Mouse (Mus musculus) forebrain, embryonic 13.5 days (tissue): ENCODE data around the gene Rpl27. TPM values are rescaled to one million over a fixed set of nuclear protein-coding genes. Genes with fewer than 3 reads are reported as not detected.

Experiments
- microRNA-seq: library from miRNA; unstranded; fragments of <30 nt; microRNA quantifications from one replicate; pipeline ENCODE4, GENCODE M21; 2016
- polyA plus RNA-seq: library from polyadenylated mRNA; unstranded; fragments of >200 nt; fragmentation: Nextera tagmentation; extraction: Ambion mirVana; gene quantifications from 2 replicates; pipeline ENCODE4 v1.2.1, GENCODE M21; 2015

Gene Rpl27
- polyA plus RNA-seq, 1 experiment from 2014 or later: 387 TPM

Small RNA genes lying within 50 kb of the gene (microRNA-seq; reads per million reads assigned to microRNA genes)
- not detected for gene Mir6929

Other genes with a start within 250 kb of the Rpl27 start
- gene Ezh1, start 215.8 kb upstream of the Rpl27 start, polyA plus RNA-seq: 12.1 and 13.8 TPM in 2 replicates
- gene Ramp2, start 196.3 kb upstream of the Rpl27 start, polyA plus RNA-seq: 43.9 and 55.3 TPM in 2 replicates
- 92.6 and 109 TPM in 2 replicates for gene Vps25, start 188.6 kb upstream of the Rpl27 start, polyA plus RNA-seq
- gene Wnk4, start 181.7 kb upstream of the Rpl27 start, polyA plus RNA-seq: 4.4 and 4.5 TPM in 2 replicates
- 1.2 and 1.9 TPM in 2 replicates for gene Cntd1, start 163.3 kb upstream of the Rpl27 start, polyA plus RNA-seq
- gene Coa3, start 163.2 kb upstream of the Rpl27 start, polyA plus RNA-seq: 190 and 203 TPM in 2 replicates
- 164 and 175 TPM in 2 replicates for gene Becn1, start 140.0 kb upstream of the Rpl27 start, polyA plus RNA-seq
- 144 and 145 TPM in 2 replicates for gene Psme3, start 126.1 kb upstream of the Rpl27 start, polyA plus RNA-seq
- gene Aoc2, start 117.2 kb upstream of the Rpl27 start, polyA plus RNA-seq: 1.7 and 2.2 TPM in 2 replicates
- gene Aoc3, start 111.7 kb upstream of the Rpl27 start, polyA plus RNA-seq: not detected in 2 replicates
- not detected in 2 replicates for gene G6pc, start 74.7 kb upstream of the Rpl27 start, polyA plus RNA-seq
- gene Aarsd1, start 24.7 kb upstream of the Rpl27 start, polyA plus RNA-seq: 101 and 113 TPM in 2 replicates
- gene Gm27029, start 17.5 kb upstream of the Rpl27 start, polyA plus RNA-seq: 7.6 and 8.0 TPM in 2 replicates
- 24.2 and 26.3 TPM in 2 replicates for gene Rundc1, start 17.2 kb upstream of the Rpl27 start, polyA plus RNA-seq
- gene Ptges3l, start 17.0 kb upstream of the Rpl27 start, polyA plus RNA-seq: 1.2 TPM in 2 replicates
- 2.3 and 2.5 TPM in 2 replicates for gene Ifi35, start 6.1 kb downstream of the Rpl27 start, polyA plus RNA-seq
- gene Rnd2, start 22.7 kb downstream of the Rpl27 start, polyA plus RNA-seq: 155 and 197 TPM in 2 replicates
- 61.3 and 67.0 TPM in 2 replicates for gene Vat1, start 23.9 kb downstream of the Rpl27 start, polyA plus RNA-seq
- 11.3 and 12.5 TPM in 2 replicates for gene Brca1, start 109.7 kb downstream of the Rpl27 start, polyA plus RNA-seq
- gene Nbr1, start 109.9 kb downstream of the Rpl27 start, polyA plus RNA-seq: 104 and 117 TPM in 2 replicates
- 1.1 and 1.3 TPM in 2 replicates for gene Tmem106a, start 139.9 kb downstream of the Rpl27 start, polyA plus RNA-seq
- gene Gm11634, start 157.0 kb downstream of the Rpl27 start, polyA plus RNA-seq: not detected in 2 replicates
- gene Rdm1, start 184.9 kb downstream of the Rpl27 start, polyA plus RNA-seq: 48.9 and 52.6 TPM in 2 replicates
- 32.5 and 40.6 TPM in 2 replicates for gene Arl4d, start 223.2 kb downstream of the Rpl27 start, polyA plus RNA-seq